Mouse (Mus musculus) urinary bladder, adult 18-20 months (tissue): ENCODE results near the gene Morc1.

Source experiments
- DNase-seq, 2 experiments: peaks; one replicate each; pipeline ENCODE4 v3.0.0; 2022; ENCODE audit warnings: low spot score in 2 of 2, mixed read lengths in 2 of 2

The Morc1 gene

DNA sequence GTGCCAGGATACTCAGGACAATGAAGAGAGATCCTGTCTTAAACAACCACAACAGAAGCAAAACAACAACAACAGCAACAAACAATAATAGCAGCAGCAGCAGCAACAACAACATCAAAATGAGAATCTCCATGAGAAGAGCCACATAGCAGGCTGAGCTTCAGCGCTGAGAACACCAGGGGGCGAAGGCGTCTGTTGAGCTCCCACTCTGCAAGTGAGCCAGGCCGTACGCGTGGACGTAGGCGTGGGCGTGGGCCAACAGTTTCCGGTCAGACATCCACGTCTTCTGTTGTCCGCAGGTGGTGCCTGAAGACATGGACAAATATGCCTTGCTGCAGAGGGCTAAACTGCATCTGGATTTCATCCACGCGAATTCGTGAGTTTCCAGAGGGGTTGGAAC lies at the start of gene Morc1:
Gene Morc1, plus strand, starts transcription at position 211 of the 400 bp plus-strand sequence.
- DNase-seq: no peak

DNA sequence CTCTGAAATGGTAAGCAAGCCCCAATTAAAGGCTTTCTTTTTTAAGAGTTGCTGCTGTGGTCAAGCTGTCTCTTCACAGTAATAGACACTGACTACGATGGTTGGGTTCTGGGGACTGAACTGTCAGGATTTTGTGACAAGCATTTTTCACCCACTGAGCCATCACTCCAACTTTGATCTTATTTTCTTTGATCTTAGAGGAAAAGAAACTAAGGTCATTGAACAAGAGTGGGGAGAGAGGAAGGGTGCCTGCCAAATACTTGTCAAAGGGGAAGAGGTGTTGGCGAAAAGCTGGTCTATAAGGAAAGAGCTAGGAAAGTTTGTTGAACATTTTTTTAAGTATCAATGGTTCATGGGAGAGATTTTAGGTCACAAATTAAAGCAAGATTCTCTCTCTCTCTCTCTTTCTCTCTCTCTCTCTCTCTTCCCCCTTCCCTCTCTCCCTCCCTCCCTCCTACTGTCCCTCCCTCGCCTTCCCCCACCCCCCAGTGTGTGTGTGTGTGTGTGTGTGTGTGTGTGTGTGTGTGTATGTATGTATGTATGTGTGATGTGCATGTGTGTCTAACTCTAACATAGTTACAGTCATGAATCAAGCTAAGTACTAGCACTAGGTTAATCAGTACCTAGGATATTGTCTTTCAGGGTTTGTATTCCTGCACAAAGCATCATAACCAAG lies 47.3 kb upstream of the Morc1 start:
- DNase-seq: no peak

DNA sequence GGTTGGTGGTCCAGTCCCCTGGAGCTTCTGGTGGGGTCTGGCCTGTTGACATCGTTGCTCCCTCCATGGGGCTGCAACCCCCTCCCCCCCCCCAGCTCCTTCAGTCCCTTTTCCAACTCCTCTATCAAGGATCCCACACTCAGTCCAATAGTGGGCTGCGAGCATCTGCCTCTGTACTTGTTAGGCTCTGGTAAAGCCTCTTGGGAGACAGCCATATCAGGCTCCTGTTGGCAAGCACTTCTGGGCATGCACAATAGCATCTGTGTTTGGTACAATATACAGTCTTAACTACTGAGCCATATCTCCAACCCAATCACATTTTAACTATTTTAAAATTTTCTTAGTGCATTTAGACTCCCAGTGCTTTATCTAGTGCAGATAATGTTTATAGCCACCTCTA lies 44.1 kb upstream of the Morc1 start:
- no peak for DNase-seq

DNA sequence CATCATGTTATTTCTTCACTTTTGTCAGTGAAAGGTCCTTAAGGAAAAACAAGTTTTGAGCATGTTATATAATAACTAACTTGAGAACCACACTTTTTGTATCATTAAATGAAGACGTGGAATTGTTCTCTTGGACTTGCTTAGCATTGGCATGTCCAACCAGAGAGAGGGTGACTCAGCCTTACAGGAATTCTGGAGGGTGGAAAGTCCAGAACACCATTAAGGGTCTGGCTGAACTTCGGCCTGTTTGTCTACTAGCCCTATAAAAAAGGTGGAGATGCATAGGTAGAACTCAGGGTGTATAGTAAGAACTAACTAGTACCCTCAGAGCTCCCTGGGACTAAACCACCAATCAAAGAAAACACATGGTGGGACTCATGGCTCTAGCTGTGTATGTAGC lies 35.8 kb upstream of the Morc1 start:
- no peak for DNase-seq

- no peak for DNase-seq
These were observed 28.1 kb upstream of the Morc1 start for GRCm38 (mm10) chr16:48402963-48403362.

DNA sequence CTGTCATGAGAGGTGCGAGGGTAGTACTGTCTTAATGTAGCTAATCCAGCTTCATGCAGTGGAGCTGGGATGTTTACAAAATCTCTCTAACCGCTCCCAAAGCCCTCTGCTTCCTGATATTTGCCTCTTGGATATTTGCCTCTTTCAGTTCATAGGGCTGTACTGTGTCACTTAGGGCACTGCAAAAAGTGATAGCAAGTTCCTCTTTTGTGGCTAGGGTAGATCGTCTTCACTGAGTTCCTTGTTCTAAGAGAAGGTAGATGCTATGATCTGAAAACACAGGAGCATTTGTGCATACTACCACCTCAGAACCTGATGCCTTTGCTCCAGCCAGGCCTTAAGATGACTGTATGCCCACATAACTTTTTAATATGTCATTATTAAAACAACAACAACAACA lies 27.6 kb upstream of the Morc1 start:
- no peak for DNase-seq

GRCm38 (mm10) chr16:48404009-48404408 lies 27.0 kb upstream of the Morc1 start:
- DNase-seq: no peak

DNA sequence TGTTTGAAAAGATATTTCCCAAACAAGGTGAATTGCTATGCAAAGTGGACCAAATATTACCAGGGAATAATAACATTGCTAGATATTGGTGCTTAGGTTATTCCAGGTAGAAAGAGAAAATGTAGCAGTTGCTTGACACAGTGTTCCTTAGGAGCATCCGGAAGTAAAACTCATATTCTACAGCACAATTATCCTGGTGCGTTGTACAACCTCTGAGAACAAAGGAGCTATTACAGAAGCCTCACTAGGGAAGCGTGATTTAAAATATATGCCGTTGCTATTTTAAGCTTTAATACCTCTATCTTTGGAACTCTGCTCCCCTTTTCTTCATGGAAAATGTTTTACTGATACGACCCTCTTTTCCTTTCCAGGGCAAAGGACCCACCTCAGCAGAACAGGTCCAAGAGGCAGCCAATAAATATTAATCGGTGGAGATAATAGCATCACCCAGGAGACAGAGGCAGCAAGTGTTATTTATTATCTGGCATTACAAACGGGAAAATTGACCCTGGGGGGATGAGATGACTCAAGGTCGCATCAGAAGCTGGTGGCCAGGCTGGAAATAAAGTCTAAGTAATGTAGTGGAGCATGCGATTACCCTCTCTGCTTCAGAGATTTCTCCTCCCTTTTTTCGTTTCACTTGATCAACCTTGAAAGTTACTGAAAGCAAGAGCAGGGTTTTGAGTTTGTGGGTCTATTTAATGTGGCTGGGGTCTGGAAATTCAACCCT lies 25.2 kb upstream of the Morc1 start:
- DNase-seq: no peak

- no peak for DNase-seq
These were observed 21.5 kb upstream of the Morc1 start for GRCm38 (mm10) chr16:48409580-48409979.

- no peak for DNase-seq
These were observed 20.9 kb upstream of the Morc1 start for GRCm38 (mm10) chr16:48410125-48410524.

DNA sequence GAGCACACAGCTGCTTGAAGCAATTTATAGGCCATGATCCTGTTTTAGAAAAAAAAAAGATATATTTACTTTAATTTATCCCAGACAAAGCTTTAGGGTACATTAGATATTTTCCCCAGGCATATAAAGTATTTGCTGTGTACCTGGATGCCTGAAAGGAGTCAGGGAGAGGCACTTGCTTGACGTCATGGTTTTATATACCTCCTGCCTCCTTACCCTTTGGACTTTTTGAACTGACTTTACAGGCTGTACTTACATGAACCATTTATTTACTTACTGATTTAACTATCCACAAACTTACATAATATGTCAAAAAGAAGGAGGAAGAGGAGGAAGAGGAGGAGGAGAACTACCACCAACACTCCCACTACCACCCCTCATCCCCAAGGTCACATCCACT lies 18.8 kb upstream of the Morc1 start, which contains the start of gene Gm5485:
Gene Gm5485, minus strand, starts transcription at position 171 of the 400 bp plus-strand sequence.
- no peak for DNase-seq

DNA sequence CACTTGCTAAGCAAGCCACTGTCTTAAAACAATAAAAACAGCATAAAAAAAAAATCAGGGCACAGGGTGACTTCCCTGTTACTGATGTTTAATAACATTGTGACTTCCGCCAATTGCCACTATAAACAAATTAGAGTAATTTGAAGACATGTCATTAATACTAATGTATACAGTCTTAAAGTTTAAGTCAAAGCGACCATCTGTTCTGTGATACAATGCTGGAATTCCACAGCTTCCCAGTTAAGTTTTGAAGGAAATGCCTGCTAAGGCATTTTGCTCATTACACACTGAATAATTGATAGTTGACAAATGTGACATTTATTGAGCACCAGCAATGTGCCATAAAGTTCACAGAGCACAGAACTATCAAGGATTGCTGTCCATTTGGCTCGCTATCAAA lies 12.5 kb upstream of the Morc1 start:
- no peak for DNase-seq

- no peak for DNase-seq
These were observed 12.0 kb upstream of the Morc1 start for GRCm38 (mm10) chr16:48419035-48419434.

GRCm38 (mm10) chr16:48422501-48422900 lies 8.5 kb upstream of the Morc1 start:
- no peak for DNase-seq

- DNase-seq: no peak
These were observed 7.0 kb upstream of the Morc1 start for GRCm38 (mm10) chr16:48424069-48424468.

DNA sequence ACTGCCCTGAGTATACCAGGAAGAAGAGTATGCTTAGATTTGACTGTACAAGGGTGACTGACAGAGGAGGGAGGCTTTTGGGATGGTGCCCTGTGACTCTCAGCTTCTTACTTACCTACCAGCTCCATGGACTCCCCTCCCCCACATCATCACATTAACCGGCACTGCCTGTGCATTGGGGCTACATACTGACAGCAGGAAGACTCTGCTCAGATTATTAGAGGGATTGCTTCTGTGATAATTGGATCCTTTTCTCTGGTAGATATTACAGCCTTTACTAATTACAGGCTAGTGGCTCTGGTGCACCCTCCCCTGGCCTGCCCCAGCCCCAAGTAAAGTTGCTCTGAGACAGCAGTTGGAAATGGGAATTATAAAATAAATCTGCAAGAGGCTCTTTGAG lies 1.6 kb upstream of the Morc1 start:
- DNase-seq: no peak

DNA sequence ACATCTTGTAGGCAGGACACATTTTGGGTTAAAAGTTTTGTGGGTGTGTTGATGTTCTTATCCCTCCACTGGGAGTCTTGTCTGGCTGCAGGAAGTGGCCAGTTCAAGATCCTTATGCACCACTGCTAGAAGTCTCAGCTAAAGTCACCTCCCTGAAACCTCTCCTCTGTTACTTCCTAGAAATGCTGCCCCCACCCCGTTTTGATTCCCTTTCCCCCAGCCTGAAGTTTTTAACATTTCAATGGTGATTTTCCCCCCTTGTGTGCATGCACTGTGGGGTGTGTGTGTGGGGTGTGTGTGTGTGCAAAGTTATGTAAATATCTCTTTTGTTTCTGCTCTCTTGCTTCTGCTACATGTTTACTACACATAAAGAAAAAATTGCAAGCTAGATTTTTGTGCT lies 4.4 kb downstream of the Morc1 start:
- no peak for DNase-seq

DNA sequence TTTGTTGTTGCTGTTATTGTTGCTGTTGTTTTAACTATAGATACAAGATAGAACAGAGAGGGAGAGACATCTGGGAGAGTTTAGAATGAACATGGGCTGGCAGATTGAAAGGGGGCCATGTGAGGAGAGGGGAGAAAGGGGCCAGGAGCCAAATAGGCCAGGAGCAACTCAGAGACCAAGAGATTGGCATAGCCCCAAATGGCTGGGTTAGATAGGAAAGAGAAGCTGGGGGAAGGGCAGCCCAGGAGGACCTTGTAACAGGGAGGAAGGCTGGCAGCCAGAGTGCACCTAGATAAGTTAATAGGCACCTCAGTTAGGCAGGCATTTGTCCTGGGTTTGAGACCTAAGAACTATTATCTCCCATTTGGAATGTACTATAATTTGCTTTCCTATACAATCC lies 6.4 kb downstream of the Morc1 start:
- DNase-seq: no peak

GRCm38 (mm10) chr16:48444589-48444988 lies 13.6 kb downstream of the Morc1 start:
- no peak for DNase-seq

DNA sequence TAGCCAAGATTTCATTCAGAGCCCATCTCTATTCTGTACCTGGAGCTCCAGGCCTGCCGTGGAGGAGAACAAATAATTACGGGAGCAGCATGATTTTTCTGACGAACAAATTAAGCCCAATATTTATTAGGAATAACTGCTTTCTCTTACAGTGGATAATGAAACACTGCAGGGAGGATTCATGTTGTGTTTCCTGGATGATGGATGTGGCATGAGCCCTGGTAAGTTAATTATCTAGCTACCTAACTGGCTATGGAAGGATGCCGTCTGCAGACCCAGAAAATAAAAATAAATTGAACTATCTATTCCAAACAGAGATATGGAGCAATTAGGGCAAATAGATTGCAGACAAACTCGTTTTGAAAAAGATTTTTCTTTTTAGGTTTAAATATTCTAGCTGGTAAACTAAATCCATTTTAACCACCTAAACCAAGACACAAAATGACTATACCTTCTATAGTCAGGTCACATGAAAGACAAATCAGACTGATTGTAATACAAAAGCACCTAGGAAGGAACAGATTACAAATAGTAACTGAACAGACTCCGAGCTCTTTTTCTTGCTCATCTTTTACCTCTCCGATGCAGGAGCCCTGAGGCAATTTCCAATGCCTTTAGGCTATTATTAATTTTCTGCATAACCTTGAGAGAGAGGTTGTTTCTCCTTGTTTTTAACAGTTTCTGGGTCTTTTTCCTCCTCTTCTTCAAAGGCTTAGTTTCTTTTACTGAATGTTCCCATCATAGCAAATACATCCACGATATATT lies 15.3 kb downstream of the Morc1 start:
- no peak for DNase-seq

GRCm38 (mm10) chr16:48453264-48453663 lies 22.2 kb downstream of the Morc1 start:
- DNase-seq: no peak

GRCm38 (mm10) chr16:48473396-48473795 lies 42.4 kb downstream of the Morc1 start:
- no peak for DNase-seq
